Mouse (Mus musculus): ENCODE data around the gene Fam169b. TPM values are rescaled to one million over a fixed set of nuclear protein-coding genes. Genes with fewer than 3 reads are reported as not detected.

Gene Fam169b
- polyA plus RNA-seq, 1 experiment from 2014 or later = 3.7 TPM

DNA sequence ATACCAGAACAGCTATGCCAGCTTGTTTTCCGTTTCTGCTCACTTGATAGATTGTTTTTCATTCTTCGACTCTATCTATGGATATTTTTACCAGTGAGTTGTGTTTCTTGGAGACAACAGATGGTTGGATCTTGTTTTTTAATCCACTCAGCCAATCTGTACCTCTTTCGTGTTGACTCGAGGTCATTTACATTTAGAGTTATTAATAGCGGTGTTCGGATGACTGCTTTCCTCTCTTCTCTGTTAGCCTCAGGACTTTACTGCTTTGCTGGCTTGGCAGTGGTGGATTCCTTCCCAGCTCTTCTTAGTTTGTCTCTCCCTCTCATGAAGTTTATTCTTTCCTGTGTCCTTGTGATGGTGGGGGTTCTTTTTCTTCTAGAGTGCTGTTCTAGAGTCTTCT is 59.2 kb downstream of the Fam169b start:
- no peaks in the 10 kb centered on the region for H3K27me3 ChIP-seq
- no peak for ATAC-seq (ENCODE audit: borderline replicate concordance, extremely low read depth, low FRiP score, low TSS enrichment)
- no peak overlapping the region for H3K9ac ChIP-seq
- no peak overlapping the region for H3K27ac ChIP-seq
- H3K4me3 ChIP-seq = no peak overlapping the region
- 0 out of 2 replicates have a peak, but pooled peaks cover 3% of the 10 kb centered on the region for H3K4me1 ChIP-seq
- H3K4me2 ChIP-seq = no peak overlapping the region
- H3K9me3 ChIP-seq = no peaks in the 10 kb centered on the region
- WGBS = 80% methylated on average over 6 of the region's 6 CpGs
- H3K36me3 ChIP-seq = no peaks in the 10 kb centered on the region

GRCm38 (mm10) chr7:68337080-68337781 is 63.6 kb downstream of the Fam169b start:
- no peak overlapping the region for H3K4me3 ChIP-seq
- H3K9me3 ChIP-seq = no peaks in the 10 kb centered on the region
- H3K4me1 ChIP-seq = 0 out of 2 replicates have a peak, but pooled peaks cover 5% of the 10 kb centered on the region
- no peaks in the 10 kb centered on the region for H3K27me3 ChIP-seq
- ATAC-seq (ENCODE audit: borderline replicate concordance, extremely low read depth, low FRiP score, low TSS enrichment) = peak; percentile 83
- H3K36me3 ChIP-seq = no peaks in the 10 kb centered on the region
- H3K9ac ChIP-seq = no peak overlapping the region
- peak overlapping the region; percentile 69 for H3K27ac ChIP-seq
- 43% methylated on average over 8 of the region's 8 CpGs for WGBS
- H3K4me2 ChIP-seq = no peak overlapping the region

DNA sequence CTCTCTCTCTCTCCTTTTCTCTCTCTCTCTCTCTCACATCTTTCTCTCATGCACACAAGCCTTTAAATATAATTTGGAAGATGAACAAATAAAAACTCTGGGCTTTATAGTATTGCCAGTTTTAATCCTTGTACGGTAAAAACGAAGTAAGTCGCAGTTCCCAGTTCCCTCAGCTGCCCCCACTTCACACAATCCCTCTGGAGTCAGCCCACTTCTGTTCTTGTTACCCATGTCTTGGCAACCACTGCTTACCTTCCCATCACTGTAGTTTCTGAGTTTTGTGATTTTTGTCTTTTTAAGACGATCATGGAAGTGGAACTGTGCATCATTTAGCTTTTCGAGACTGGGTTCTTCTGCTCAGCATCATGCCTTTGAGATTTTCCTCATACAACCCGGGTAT is 65.0 kb downstream of the Fam169b start:
- 86% methylated on average over 6 of the region's 6 CpGs for WGBS
- no peaks in the 10 kb centered on the region for H3K9me3 ChIP-seq
- H3K27me3 ChIP-seq = no peaks in the 10 kb centered on the region
- no peak overlapping the region for H3K9ac ChIP-seq
- no peak overlapping the region for H3K4me2 ChIP-seq
- no peak overlapping the region for H3K27ac ChIP-seq
- no peaks in the 10 kb centered on the region for H3K36me3 ChIP-seq
- no peak overlapping the region for H3K4me3 ChIP-seq
- 0 out of 2 replicates have a peak, but pooled peaks cover 5% of the 10 kb centered on the region for H3K4me1 ChIP-seq
- ATAC-seq (ENCODE audit: borderline replicate concordance, extremely low read depth, low FRiP score, low TSS enrichment) = no peak

- Histone ChIP-seq H3K4me1 (no peaks in the 10 kb centered on the region), H3K4me2 (no peak overlapping the region), H3K36me3 (no peaks in the 10 kb centered on the region), H3K9me3 (no peaks in the 10 kb centered on the region), H3K9ac (no peak overlapping the region), H3K27me3 (no peaks in the 10 kb centered on the region), H3K4me3 (no peak overlapping the region), H3K27ac (no peak overlapping the region)
- ATAC-seq (ENCODE audit: borderline replicate concordance, extremely low read depth, low FRiP score, low TSS enrichment) = peak; percentile 55
- WGBS = 41% methylated on average over 5 of the region's 5 CpGs
Measured at GRCm38 (mm10) chr7:68344561-68344960, 70.9 kb downstream of the Fam169b start.

DNA sequence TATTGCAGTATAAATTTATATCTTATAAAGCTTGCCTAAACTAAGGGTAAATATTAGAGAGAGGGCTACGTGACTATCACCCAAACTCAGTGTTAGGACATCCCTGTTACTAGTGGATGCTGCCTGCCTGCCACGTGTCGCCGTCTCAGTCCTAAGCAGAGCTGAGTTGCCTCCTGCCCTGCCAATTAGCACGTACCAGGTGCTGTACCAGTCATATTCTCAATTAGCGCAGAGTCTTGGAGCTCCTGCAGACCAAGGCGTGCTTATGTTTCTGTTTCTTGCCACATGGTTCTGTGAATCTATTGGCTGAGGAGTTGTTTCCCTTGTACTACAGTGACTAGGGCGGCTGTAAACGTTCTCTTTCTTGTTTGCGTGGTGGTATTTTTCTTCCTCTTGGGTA is 72.3 kb downstream of the Fam169b start:
- 90% methylated on average over 10 of the region's 10 CpGs for WGBS
- Histone ChIP-seq H3K9me3 (no peaks in the 10 kb centered on the region), H3K36me3 (no peaks in the 10 kb centered on the region), H3K4me1 (no peaks in the 10 kb centered on the region), H3K27me3 (no peaks in the 10 kb centered on the region), H3K4me3 (no peak overlapping the region), H3K4me2 (no peak overlapping the region), H3K27ac (no peak overlapping the region), H3K9ac (no peak overlapping the region)
- ATAC-seq (ENCODE audit: borderline replicate concordance, extremely low read depth, low FRiP score, low TSS enrichment) = no peak

GRCm38 (mm10) chr7:68355325-68356076 is 81.9 kb downstream of the Fam169b start:
- WGBS = 61% methylated on average over 11 of the region's 11 CpGs

GRCm38 (mm10) chr7:68357407-68357806 is 83.8 kb downstream of the Fam169b start:
- no peak overlapping the region for H3K4me2 ChIP-seq
- H3K27ac ChIP-seq = no peak overlapping the region
- H3K4me3 ChIP-seq = no peak overlapping the region
- H3K9ac ChIP-seq = no peak overlapping the region
- H3K36me3 ChIP-seq = no peaks in the 10 kb centered on the region
- no peaks in the 10 kb centered on the region for H3K4me1 ChIP-seq
- ATAC-seq (ENCODE audit: borderline replicate concordance, extremely low read depth, low FRiP score, low TSS enrichment) = no peak
- H3K9me3 ChIP-seq = no peaks in the 10 kb centered on the region
- H3K27me3 ChIP-seq = peaks cover 7% of the 10 kb centered on the region
- 21% methylated on average over 7 of the region's 7 CpGs for WGBS

More at GRCm38 (mm10) chr7:68355325-68356076, 81.9 kb downstream of the Fam169b start:
- H3K9ac ChIP-seq = no peak overlapping the region
- no peak overlapping the region for H3K4me2 ChIP-seq
- peaks cover 7% of the 10 kb centered on the region for H3K27me3 ChIP-seq
- H3K27ac ChIP-seq = no peak overlapping the region
- no peaks in the 10 kb centered on the region for H3K36me3 ChIP-seq
- no peak for ATAC-seq (ENCODE audit: borderline replicate concordance, extremely low read depth, low FRiP score, low TSS enrichment)
- H3K4me3 ChIP-seq = no peak overlapping the region
- H3K4me1 ChIP-seq = no peaks in the 10 kb centered on the region
- no peaks in the 10 kb centered on the region for H3K9me3 ChIP-seq

- Histone ChIP-seq H3K9me3 (no peaks in the 10 kb centered on the region), H3K27ac (no peak overlapping the region), H3K36me3 (no peaks in the 10 kb centered on the region), H3K4me3 (no peak overlapping the region), H3K9ac (no peak overlapping the region), H3K27me3 (peaks cover 7% of the 10 kb centered on the region), H3K4me1 (no peaks in the 10 kb centered on the region), H3K4me2 (no peak overlapping the region)
- WGBS = 40% methylated on average over 7 of the region's 7 CpGs
- peak; percentile 29 for ATAC-seq (ENCODE audit: borderline replicate concordance, extremely low read depth, low FRiP score, low TSS enrichment)
Measured at GRCm38 (mm10) chr7:68362609-68363008, 89.0 kb downstream of the Fam169b start.

DNA sequence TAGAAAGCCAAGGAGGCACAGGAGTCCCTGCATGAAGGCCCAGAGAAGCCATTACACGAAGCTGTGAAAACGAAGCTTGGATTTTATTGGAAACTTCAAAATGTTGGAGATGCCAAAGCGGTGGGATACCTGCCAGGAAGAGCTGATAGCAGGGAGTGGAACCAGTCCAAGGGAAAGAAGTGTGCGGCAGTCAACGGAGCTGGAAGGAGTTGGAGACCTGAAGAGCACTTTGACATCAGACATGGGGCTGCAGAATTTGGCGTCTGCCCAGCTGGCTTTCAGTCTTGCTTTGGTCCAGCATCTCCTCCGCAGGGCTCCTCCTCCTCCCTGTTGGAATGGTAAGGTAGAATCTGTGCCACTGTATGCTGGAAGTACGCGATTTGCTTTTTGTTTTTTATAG is 92.1 kb downstream of the Fam169b start:
- Histone ChIP-seq H3K27ac (no peak overlapping the region), H3K9me3 (no peaks in the 10 kb centered on the region), H3K4me3 (no peak overlapping the region), H3K4me2 (no peak overlapping the region), H3K36me3 (no peaks in the 10 kb centered on the region), H3K9ac (no peak overlapping the region), H3K27me3 (peaks cover 4% of the 10 kb centered on the region; the same call in 1 of the 2 replicates), H3K4me1 (no peaks in the 10 kb centered on the region)
- WGBS = 56% methylated on average over 9 of the region's 9 CpGs
- ATAC-seq (ENCODE audit: borderline replicate concordance, extremely low read depth, low FRiP score, low TSS enrichment) = no peak

- H3K4me3 ChIP-seq = no peak overlapping the region
- H3K9ac ChIP-seq = no peak overlapping the region
- H3K4me2 ChIP-seq = no peak overlapping the region
- no peaks in the 10 kb centered on the region for H3K9me3 ChIP-seq
- H3K4me1 ChIP-seq = no peaks in the 10 kb centered on the region
- no peak overlapping the region for H3K27ac ChIP-seq
- no peak for ATAC-seq (ENCODE audit: borderline replicate concordance, extremely low read depth, low FRiP score, low TSS enrichment)
- 73% methylated on average over 12 of the region's 12 CpGs for WGBS
- H3K36me3 ChIP-seq = no peaks in the 10 kb centered on the region
- peaks cover 35% of the 10 kb centered on the region for H3K27me3 ChIP-seq
Measured at GRCm38 (mm10) chr7:68368948-68369347, 95.3 kb downstream of the Fam169b start.

DNA sequence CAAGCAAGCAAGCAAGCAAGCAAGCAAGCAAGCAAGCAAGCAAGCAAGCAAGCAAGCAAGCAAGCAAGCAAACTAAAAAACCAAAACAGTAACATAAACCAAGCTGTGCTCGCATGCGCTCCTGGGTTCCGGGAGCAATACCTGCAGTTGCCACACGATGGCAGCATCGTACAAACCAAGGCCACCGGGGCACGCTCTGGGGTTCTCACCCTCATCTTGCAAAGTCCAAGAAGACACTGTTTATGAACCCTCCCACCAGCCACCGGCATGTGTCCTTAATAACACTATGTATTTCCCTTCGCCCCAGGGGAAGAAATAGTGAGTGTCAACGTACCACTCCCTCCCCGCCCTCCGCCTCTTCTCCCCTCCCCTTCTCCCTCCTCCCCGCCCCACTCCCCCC is 96.1 kb downstream of the Fam169b start:
- H3K36me3 ChIP-seq = no peaks in the 10 kb centered on the region
- ATAC-seq (ENCODE audit: borderline replicate concordance, extremely low read depth, low FRiP score, low TSS enrichment) = peak; percentile 33; the same call in 1 of the 2 replicates
- 0% methylated on average over 12 of the region's 13 CpGs for WGBS
- peak overlapping the region; percentile 35 for H3K4me3 ChIP-seq
- no peak overlapping the region for H3K9ac ChIP-seq
- H3K4me2 ChIP-seq = peak overlapping the region; percentile 53
- 0 out of 2 replicates have a peak, but pooled peaks cover 5% of the 10 kb centered on the region for H3K4me1 ChIP-seq
- H3K9me3 ChIP-seq = no peaks in the 10 kb centered on the region
- H3K27ac ChIP-seq = no peak overlapping the region
- H3K27me3 ChIP-seq = peaks cover 35% of the 10 kb centered on the region
